ENCODE assay signal across 12 mouse cellular contexts in genomic region chr1:125439556-125439955, GRCm38 (mm10).
"Had no signal": no experiment of that assay in that cellular context is flagged by ENCODE, and none has a peak within 500 bp of the region (broad histone marks: within the 10 kb centered on the region; RNA-seq: fewer than 3 reads in every experiment).

No protein-coding gene starts in this region.

- DNase-seq: kidney, adult 11 months; kidney, adult 9 months; lung, embryonic 14.5 days; lung, postnatal 10 days; lung, postnatal 4 days; right cerebral cortex, postnatal 4 days; thymus, postnatal 4 days had no signal

- H3K4me3 ChIP-seq: limb, embryonic 15.5 days; liver, embryonic 12.5 days; midbrain, embryonic 10.5 days had no signal

- H3K27ac ChIP-seq: kidney, postnatal 0 days; limb, embryonic 15.5 days; liver, embryonic 12.5 days; midbrain, embryonic 10.5 days; stomach, postnatal 0 days had no signal
